Mouse (Mus musculus): ENCODE data around the gene Lrmda. TPM values are rescaled to one million over a fixed set of nuclear protein-coding genes. Genes with fewer than 3 reads are reported as not detected.
A peak's percentile ranks its signal among the peaks of the same experiment; 100 is the strongest.

Gene Lrmda
- total RNA-seq, 2 experiments from 2014 or later: 3.6 to 4.9 TPM

DNA sequence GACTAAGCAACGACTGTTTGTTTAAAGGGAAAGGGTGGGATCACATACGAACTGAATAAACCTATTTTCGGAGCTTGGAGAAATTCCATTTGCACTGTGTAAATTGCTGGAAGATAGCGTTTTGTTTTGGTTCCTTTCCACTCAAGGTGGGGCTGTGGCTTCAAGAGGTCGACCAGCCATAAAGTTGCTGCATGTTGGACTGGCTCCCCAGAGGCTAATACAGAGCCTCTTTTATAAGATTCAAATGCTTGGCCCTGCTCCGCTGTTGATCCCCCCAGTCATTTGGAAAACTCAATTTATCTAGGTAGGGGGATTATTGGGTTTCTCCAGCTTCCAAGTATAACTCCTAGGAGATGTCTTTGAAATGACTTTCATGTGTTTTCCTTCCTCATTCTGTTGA is 137.5 kb downstream of the Lrmda start:
- DNase-seq: no peak

DNA sequence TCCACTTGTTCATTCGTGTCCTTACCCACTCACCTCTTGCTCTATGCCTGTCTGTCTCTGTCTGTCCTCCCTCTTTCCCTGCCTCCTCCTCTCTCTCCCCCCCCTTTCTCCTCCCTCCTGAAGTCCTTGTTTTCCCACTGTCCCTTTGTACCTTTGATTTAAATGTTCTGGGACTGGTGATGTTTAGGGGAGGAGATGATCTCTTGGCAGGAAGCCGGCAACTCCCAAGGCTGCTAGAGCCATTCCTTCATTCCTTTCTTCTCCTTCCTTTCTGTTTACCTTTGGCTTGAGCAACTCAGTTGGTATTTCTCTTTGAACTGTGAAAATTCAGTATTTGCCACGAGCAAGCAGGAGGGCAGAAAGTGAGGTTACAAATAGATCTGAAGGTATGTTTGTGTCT is 141.9 kb downstream of the Lrmda start:
- DNase-seq: peak; percentile 21

DNA sequence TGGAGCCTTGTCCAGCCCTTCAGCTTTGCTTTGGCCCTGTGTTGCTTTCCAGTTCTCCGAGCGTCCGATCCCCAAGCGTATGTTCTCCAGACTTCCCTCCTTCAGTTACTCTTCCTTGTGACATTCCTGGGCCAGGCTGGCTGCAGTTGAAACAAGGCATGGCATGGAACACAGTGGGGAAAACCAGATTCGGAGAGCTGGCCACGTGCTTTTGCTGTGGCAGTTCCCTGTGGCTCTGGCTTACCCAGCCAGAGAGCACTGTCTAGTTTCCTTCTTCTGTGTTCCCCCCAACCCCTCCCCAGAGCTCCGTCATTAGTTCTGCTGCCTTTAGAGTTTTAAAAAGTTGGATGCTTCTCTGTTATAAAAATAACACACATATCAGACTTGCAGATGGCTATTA is 147.8 kb downstream of the Lrmda start:
- no peak for DNase-seq

DNA sequence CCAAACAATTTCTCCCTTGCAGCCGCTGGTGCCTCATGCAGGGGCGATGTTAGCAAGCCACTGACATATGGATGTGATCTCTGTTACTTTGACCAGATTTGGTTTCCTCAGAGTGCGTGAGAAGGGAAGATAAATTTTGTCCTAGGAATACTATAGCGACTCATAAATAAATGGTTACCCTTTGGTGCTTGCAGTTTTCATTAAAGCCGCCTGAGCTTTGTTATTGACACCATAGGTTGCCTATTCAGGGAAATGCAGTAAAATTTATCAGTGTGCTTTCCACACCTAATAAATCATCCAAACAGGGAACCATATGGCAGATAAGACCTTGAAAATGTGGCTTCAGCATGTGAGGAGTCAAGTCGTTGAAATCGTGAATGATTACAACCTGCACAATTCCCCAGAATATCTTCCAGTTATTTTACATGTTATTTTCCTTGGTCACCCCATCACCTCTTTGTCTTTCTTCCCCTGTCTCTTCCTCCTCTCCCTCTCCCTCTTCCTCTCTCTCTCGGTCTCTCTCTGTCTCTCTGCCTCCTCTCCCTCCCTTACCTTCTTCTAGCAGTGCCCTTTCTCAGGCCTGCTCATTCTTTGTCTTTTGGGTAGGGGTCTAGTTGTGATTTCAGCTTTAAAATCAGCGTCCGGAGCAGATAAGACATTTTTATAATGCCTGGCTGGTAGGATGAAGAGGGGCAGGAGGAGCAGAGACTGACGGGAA is 148.7 kb downstream of the Lrmda start:
- DNase-seq: no peak

DNA sequence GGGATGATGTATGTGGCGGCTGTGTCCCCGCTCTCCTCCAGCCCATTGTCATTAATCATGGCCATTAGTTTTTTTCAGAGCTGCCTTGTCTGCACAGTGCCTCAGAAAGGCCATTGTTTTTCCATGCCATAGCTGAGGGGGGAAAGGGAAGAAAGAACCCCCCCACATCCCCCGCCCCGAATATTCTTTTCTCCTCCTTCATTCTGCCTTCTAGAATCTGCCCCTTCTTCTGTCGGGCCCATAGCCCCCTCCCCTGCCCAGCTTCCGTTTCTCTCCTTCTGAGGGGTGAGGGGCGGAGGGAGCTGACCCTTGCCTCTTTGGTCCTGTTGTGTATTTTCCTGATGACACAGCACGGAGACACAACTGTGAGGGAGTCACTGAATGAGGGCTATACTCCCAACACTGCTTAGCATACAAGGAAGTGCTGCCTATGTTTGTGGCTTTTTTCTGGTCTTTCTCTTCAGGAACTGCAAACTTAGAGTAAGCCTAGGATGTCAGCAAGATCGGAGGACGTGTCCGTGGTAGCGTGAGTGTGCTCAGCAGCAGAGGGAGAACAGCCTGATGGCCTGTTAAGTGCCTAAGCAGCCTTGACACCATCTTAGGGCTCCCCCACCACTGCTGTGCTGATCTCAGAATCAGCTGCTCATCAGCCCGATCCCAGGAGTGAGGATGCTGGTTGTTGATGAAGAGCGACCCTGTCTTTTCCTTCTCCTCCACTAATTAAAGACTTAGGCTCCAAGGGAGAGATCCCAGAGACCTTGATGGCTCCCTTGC is 149.5 kb downstream of the Lrmda start:
- no peak for DNase-seq

DNA sequence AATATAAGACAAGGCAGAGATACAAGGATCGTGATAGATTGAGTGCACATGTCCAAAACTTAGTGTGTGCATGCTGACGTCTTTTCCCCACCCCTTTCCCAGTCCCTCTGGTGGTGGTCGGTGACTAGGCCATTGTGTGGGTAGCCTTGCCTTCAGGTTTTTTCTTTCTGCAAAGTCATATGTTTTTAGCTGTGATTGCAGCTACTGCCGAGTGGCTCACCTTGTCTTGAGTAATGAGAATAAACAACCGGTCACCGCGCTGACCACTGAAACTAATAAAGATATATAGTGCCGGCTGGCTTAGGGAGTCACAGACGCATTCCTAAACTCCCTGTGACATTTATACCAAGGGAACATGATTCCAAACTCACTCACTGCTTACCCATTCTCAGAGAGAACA is 155.2 kb downstream of the Lrmda start:
- DNase-seq: no peak

DNA sequence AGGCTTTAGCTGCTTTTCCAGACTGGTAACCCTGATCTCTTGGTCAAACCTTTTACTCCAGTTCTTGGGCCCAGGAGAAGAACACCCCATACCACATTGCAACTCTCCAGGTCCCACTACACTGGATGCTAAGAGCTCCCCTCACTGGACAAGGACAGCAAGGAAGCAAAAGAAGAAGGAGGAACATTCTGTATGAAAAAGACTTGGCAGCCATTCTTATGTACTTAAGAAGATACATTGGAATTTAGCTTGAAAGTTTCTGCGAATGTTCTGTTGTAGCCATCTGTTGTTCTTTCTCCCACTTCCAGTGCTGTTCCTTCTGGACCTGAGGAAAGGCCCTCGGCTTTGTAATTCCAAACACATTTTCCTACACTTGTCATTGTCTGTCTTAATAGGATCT is 160.2 kb downstream of the Lrmda start:
- no peak for DNase-seq

DNA sequence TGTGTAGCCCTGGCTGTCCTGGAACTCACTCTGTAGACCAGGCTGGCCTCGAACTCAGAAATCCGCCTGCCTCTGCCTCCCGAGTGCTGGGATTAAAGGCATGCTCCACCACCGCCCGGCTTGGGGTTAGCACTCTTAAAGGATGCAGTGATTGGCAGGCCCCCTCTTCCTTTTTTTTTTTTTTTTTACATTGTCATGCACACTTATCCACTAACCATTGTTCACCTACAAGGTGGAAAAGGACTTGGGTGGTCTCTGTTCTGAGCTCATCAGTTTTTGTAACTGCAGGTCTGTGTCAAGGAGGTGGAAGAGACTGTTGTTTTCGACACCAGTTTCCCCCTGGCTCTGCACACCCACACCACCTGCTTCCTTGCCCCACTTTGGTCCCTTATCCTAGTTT is 162.0 kb downstream of the Lrmda start:
- no peak for DNase-seq

DNA sequence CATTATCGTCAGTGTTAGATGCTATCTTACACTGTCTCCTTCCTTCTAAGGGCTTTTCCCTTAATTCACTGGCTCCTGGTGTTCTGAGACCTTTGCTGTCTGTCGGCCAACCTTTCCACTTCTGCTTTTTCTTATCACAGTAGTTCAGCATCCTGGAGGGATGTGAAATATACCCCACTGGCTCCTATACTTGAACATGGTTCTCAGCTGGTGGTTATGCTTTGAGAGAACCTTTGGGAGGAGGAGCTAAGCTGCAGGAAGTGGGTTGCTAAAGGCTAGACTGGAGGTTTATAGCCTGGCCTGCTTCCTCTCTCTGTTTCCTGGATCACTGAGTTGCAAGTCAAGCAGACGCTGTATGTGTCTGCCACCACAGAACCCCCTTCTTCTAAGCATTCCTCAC is 163.7 kb downstream of the Lrmda start:
- no peak for DNase-seq

DNA sequence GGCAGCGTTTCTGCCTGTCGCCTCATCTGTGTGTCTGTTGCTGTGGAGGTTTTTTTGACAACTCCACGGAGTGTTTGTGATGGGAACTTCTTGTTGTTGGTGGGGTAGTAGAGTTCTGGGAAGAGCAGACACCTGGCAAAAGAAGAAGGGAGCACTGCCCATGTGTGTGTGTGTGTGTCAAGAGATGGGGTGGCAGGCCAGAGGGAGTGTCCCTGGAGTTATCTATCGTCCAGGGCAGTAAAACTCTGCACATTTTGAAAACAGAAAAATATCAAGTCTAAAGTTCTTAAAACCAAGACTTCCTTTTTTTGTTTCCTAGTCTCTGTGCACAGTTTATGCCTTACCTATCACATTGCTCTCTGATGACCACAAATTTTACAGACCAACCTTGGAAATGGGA is 165.9 kb downstream of the Lrmda start:
- no peak for DNase-seq

DNA sequence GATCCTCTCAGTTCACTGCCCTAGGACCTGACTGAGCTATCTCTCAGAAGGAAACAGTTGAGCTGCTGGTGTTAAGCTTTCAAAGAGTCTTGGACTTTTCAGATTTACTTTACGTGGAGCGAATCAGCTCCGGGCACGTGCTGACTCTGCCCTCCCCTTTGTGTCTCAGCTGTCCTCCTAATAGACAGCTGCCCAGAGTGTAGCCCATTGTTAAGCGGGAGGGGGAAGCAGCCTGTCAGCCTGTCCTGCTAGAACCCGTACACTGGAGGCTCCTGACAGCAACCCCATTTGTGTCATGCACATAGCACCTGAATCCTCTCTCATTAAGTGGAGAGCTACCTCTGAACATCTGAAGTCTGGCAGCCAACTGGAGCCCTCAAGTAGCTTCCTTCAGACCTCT is 170.6 kb downstream of the Lrmda start:
- DNase-seq: no peak

DNA sequence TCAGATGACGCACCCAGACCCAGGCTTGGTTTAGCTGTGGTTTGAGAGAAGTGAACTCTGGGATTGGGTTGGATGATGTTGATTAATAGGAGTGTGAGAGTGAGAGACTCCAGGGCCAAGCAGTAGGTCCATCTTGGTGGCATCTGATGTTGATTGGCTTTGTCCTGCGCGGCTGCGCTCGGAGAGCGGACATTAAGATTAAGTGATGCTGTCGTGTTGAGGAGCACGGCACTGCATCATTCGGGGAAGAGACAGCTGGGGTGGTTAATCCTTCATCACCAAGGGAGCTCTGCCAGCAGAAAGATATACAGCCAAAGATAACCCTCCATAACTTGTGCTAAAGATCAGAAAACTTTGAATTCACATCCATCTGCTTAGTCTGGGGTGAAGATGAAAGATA is 172.7 kb downstream of the Lrmda start:
- DNase-seq: no peak

DNA sequence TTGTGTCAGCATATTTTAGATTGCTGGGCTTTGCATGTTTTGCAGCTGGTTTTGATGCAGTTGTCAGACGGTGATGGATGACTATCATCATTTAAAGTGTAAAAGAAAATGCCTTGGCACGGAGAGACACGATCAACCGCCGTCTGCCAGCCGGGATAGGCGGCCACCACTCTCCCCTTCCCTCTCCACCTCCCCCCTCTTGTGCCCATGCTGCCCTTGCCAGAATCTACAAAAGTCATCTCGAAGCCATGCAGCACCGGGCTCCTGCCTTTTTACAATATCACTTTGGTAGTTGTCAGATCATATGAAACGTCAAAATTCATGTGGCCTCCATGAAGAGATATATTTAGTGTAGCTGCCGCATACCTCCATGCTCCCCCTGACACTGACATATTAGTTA is 178.5 kb downstream of the Lrmda start:
- no peak for DNase-seq

DNA sequence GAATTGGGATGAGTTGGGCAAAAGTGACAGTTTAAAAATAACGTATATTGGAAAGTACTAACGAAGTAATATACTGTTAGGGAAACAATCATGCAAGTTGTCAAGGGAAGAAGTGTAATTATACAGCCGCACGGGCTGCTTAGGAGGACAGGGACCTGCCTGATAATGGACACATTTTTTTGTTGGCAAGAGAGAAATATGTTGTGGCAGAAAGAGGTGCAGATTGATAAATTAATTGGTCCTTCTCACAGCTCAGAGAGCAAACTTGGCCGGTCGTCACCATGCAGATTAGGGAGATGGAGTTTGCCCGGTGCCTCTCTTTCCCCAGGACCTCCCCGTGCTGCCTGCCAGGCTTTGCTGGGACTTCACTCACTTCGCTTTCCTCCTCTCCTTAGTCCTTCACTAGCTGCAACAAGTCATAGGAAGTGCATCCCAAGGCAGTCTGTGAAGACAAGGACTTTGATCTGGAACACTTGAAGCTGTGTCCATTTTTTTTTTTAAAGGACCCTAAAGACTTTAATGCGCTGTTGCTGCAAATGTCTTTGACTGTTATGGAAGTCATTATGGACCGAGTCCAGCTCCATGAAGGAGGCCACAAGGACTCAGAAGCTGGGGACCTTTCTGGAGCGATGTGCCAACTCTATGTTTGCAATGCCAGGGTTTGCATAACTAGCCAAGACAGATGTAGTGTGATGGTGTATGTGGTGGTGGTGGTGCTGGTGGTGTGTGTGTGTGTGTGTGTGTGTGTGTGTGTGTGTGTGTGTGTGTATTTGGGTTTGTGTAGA is 179.3 kb downstream of the Lrmda start:
- DNase-seq: peak; percentile 25

DNA sequence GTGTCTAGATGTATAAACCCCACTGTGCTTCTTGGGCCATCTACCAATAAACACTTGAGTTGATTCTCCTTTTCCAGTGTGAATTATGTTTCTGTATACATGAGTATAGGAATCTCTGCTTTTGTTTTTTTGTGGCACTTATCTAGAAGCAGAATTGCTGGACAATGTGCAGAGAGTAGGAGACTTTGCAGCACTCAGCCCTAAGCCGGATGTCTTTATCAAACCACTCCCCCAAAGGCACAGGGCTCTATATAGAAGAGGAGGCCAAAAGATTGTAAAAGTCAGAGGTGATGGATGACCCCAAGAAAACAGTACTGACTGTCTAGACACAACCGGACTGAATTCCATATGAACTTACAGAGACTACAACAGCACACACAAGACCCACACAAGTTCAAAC is 182.2 kb downstream of the Lrmda start:
- no peak for DNase-seq

DNA sequence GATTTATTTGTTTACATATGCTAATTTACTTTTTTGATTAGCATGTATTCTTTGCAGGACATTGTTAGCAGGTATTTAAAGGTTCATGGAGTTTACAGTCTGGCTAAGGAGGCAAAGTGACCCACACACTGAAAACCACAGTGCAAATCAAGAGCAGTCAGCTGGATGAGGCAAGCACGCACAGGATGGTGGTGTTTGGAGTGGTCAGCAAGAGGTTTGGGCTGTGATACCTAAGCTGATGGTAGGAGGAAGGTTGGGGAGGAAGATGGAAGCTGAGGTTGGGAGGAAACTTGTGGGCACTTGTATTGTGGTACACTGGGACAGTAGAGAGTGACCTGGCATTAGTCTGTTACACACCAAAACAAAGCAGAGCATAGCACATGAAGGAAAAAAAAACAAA is 191.1 kb downstream of the Lrmda start:
- no peak for DNase-seq

DNA sequence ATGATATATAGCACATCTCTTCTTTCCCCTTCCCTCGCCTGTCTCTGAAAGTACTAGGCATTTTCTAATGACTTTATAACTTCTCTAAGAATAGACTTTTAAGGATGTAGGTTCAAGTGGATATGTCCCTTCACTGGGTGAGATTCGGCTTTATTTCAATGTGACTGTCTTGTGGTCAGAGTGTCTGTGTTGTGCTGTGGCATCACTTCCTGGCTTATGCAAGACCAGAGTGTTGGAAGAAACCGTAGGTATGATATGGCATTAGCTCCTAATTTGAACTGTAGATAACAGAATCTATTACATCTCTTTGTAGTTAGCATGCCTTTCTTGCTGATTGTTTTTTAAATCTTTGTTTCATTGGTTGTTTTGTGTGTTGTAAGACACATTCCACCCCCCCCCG is 198.7 kb downstream of the Lrmda start:
- no peak for DNase-seq

DNA sequence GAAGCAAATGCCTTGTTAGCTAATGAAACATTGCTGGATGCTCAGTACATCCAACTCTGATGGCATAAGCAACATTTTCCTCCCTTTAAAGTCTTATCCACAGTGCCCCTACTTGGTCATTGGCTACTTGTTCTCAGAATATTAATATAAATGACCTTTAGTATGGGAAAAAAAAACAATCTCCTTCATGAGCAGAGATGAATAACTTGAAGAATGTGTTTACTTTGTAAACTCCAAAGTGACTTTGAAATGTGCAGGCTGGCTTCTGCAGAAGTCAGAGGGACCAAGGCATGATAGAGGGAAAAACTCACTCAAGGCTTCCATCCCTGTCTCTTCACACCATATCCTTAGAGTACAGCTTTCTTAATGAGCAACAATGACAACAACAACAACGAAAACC is 202.5 kb downstream of the Lrmda start:
- no peak for DNase-seq

DNA sequence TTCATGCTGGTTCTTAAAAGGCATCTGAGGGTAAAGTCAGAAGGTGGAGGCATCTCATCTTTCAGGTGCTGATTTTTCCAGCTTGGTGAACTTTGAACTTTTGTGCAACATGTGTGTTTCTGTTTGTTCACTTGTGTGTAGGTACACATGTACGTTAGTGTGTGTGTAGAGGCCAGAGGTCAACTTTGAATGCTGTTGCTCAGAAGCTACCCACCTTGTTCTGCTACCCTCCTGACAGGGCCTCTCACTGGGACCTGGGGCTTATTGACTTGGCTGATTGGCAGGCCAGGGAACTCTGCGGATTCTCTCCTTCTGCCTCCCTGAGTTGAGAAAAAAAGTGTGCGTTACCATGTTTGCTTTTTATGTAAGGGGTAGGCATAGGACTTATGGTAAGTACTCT is 203.1 kb downstream of the Lrmda start:
- no peak for DNase-seq

DNA sequence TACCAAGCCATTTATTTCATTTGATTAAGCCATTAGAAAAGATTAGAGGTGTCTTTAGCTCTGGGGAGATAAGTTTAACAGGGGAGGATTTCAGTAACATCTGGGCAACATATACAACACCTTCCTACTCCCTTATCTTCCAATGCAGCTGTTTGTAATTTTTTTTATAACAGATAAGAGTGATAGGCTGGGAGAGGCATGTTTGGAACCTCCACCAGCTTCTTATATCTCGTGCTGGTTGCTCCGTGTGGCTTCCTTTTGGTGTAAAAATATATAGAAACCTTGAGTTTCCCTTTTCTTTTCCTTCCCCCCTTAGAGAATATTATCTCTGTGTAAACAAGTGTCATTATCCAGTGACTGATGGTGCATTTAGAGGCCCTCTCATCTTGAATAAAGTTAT is 206.7 kb downstream of the Lrmda start:
- DNase-seq: no peak

DNA sequence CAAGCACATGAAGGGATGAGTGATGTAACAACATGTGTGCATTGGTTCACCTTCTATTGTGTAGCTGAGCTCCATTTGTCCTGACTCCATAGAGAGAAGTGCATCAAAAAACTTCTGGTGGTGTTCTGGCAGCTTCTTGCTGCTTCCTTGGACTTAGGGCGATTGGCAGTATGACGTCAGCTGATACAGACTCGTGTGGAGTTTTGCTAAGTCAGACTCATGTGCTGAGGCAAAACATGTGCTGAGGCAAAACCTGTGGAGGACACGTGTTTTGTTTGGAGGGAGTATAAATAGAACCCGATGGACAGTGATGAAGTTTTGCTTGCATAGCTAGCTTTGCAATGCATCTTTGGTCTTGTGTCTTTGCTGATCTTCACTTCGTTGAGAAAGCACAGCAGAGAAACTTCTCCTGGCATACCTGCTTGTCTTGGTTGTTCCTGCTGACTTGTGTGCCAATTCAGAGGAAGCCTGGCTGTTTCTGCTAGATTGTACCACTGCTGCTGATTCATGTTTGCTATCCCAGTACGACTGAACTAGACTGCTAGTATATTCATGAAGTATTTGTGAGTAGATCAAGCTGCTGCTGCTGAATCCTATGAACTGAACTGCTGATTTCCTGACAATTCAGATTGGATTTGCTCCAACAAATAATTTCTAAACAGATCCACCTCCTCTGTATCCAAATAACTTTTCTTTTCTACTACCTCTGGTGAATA is 208.9 kb downstream of the Lrmda start:
- DNase-seq: no peak

DNA sequence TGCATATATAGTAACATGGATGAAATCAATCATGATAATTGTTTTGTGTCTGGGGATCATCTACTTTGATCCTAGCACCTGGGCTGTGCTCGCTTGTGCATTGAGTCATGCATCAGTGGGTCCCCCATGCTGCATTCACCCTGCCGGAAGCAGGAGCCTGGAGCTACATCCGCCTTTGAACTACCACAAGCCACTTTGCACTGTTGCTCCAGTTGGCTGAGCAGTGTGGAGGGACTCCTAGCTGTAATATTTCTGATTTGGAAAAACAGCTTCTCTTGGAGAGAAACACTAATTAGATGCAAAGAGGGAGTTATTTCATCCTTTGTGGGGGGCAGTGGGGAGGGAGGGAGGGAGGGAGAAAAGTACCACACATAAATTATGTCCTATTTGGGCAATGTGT is 220.8 kb downstream of the Lrmda start:
- DNase-seq: no peak

DNA sequence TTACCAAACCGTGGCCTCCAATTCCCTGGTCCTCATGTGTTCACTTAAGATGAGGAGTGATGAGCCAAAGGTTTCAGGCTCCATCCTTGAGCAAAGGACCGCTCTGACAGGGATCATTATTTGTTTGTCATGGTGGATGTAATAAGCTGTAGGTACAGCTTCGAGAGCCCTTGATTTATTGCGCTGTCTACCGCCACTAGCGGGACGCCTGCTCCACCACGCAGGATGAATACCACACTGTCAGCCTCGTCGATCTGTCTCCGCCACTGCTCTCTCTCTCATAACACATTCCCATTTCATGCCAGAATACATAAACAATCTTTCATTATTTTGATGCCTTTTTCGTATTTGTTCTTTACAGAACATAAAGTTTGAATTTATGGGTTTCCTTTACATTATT is 235.9 kb downstream of the Lrmda start:
- DNase-seq: no peak

All from adrenal gland, postnatal 10 days (tissue).